Mouse (Mus musculus) CH12.LX (cell line): ENCODE data around the gene Gck. TPM values are rescaled to one million over a fixed set of nuclear protein-coding genes. Genes with fewer than 3 reads are reported as not detected.
A peak's percentile ranks its signal among the peaks of the same experiment; 100 is the strongest.

ENCODE experiments used
- DNase-seq: peaks from one replicate; pipeline ENCODE4 v3.0.0-alpha.2; 2013; ENCODE audit errors: extremely low read depth
- H3K27ac ChIP-seq: 2 replicates; pipeline ENCODE4 v1.5.1; 2012; ENCODE audit warnings: low read depth, mild to moderate bottlenecking, control low read depth, moderate library complexity; ENCODE audit not compliant: insufficient read depth
- H3K27me3 ChIP-seq: replicated peaks from 2 replicates; pipeline ENCODE3; 2012; ENCODE audit warnings: inconsistent platforms
- H3K36me3 ChIP-seq, 2 experiments: replicated peaks in 1 of 2; 2 replicates each; pipeline versions ENCODE3 to v1.6.1; 2012; ENCODE audit warnings: inconsistent platforms in 1 of 2, low read length in 1 of 2, mild to moderate bottlenecking in 1 of 2, mixed read lengths in 1 of 2, moderate library complexity in 1 of 2; ENCODE audit not compliant: control insufficient read depth in 1 of 2, insufficient read depth in 1 of 2
- H3K4me1 ChIP-seq, 2 experiments: 2 replicates each; pipeline ENCODE4 v1.6.1; 2012; ENCODE audit warnings: inconsistent platforms in 1 of 2, moderate library complexity in 1 of 2; ENCODE audit not compliant: insufficient read depth in 2 of 2, control insufficient read depth in 1 of 2
- H3K4me2 ChIP-seq: 2 replicates; pipeline ENCODE4 v1.6.1; 2012; ENCODE audit warnings: low read depth, mild to moderate bottlenecking, control low read depth; ENCODE audit not compliant: poor library complexity, insufficient read depth, severe bottlenecking
- H3K4me3 ChIP-seq, 3 experiments: fragments of 150-350 bp in 1 of 3; sonication (generic) in 1 of 3; replicated peaks in 1 of 3; 2 replicates each; pipeline versions ENCODE3 to v1.5.1; 2011 to 2012; ENCODE audit warnings: low read depth in 2 of 3, low read length in 2 of 3, mild to moderate bottlenecking in 2 of 3, moderate library complexity in 2 of 3, control low read depth in 1 of 3, improper control_type of control experiment in 1 of 3, inconsistent platforms in 1 of 3, mixed read lengths in 1 of 3; ENCODE audit not compliant: poor library complexity in 1 of 3
- H3K79me2 ChIP-seq: replicated peaks from 2 replicates; pipeline ENCODE4 v1.6.1; 2012; ENCODE audit warnings: mild to moderate bottlenecking, moderate library complexity; ENCODE audit not compliant: control insufficient read depth, poor library complexity, insufficient read depth, severe bottlenecking; ENCODE audit errors: extremely low read depth
- H3K9ac ChIP-seq: 2 replicates; pipeline ENCODE4 v1.6.1; 2012; ENCODE audit warnings: low read depth, mild to moderate bottlenecking, control low read depth, moderate library complexity; ENCODE audit not compliant: insufficient read depth
- H3K9me3 ChIP-seq: replicated peaks from 2 replicates; pipeline ENCODE3; 2012; ENCODE audit warnings: low read length, inconsistent platforms, mixed read lengths
- BHLHE40 ChIP-seq: IDR thresholded peaks from 2 replicates; pipeline ENCODE4 v1.6.1; 2011; ENCODE audit warnings: mild to moderate bottlenecking, low read depth, low read length, improper control_type of control experiment
- E2F4 ChIP-seq: IDR thresholded peaks from 2 replicates; pipeline ENCODE4 v1.6.1; 2011; ENCODE audit warnings: low read depth, low read length, improper control_type of control experiment; ENCODE audit not compliant: insufficient replicate concordance
- GABPA ChIP-seq: IDR thresholded peaks from 2 replicates; pipeline ENCODE4 v1.6.1; 2012; ENCODE audit warnings: low read depth, low read length, improper control_type of control experiment, inconsistent platforms; ENCODE audit not compliant: insufficient replicate concordance
- HCFC1 ChIP-seq: IDR thresholded peaks from 2 replicates; pipeline ENCODE4 v1.6.1; 2012; ENCODE audit warnings: low read depth, mild to moderate bottlenecking, inconsistent platforms, low read length, improper control_type of control experiment
- JUN ChIP-seq: IDR thresholded peaks from 2 replicates; pipeline ENCODE4 v1.6.1; 2011; ENCODE audit warnings: low read depth, mild to moderate bottlenecking, low read length, improper control_type of control experiment, moderate library complexity; ENCODE audit not compliant: insufficient read depth
- MAFK ChIP-seq: IDR thresholded peaks from 2 replicates; pipeline ENCODE4 v1.6.1; 2011; ENCODE audit warnings: low read length, improper control_type of control experiment; ENCODE audit not compliant: insufficient replicate concordance
- MAZ ChIP-seq: IDR thresholded peaks from 2 replicates; pipeline ENCODE4 v1.6.1; 2012; ENCODE audit warnings: low read depth, mild to moderate bottlenecking, inconsistent platforms, low read length, improper control_type of control experiment, moderate library complexity
- MEF2A ChIP-seq: IDR thresholded peaks from 2 replicates; pipeline ENCODE4 v1.6.1; 2014; ENCODE audit warnings: low read depth, mild to moderate bottlenecking, inconsistent platforms, low read length, improper control_type of control experiment, borderline replicate concordance
- MXI1 ChIP-seq: IDR thresholded peaks from 2 replicates; pipeline ENCODE4 v1.6.1; 2011; ENCODE audit warnings: mild to moderate bottlenecking, low read depth, low read length, improper control_type of control experiment
- NRF1 ChIP-seq: IDR thresholded peaks from 2 replicates; pipeline ENCODE4 v1.6.1; 2014; ENCODE audit warnings: low read depth, mild to moderate bottlenecking, inconsistent platforms, low read length, improper control_type of control experiment, moderate library complexity
- PAX5 ChIP-seq: IDR thresholded peaks from 2 replicates; pipeline ENCODE4 v1.6.1; 2012; ENCODE audit warnings: low read length, inconsistent platforms, mixed read lengths
- POLR2A ChIP-seq: IDR thresholded peaks from 2 replicates; pipeline ENCODE4 v1.6.1; 2011; ENCODE audit warnings: low read depth, mild to moderate bottlenecking, improper control_type of control experiment, low read length
- RAD21 ChIP-seq: IDR thresholded peaks from 2 replicates; pipeline ENCODE4 v1.6.1; 2011; ENCODE audit warnings: low read depth, mild to moderate bottlenecking, low read length, improper control_type of control experiment, moderate library complexity
- TBP ChIP-seq: conservative IDR thresholded peaks from 2 replicates; pipeline ENCODE4 v1.6.1; 2011; ENCODE audit warnings: low read depth, low read length, improper control_type of control experiment
- USF1 ChIP-seq: IDR thresholded peaks from 2 replicates; pipeline ENCODE4 v1.6.1; 2014; ENCODE audit warnings: low read depth, mild to moderate bottlenecking, inconsistent platforms, low read length, improper control_type of control experiment
- USF2 ChIP-seq: conservative IDR thresholded peaks from 2 replicates; pipeline ENCODE4 v1.6.1; 2011; ENCODE audit warnings: low read depth, low read length, improper control_type of control experiment
- ZC3H11A ChIP-seq: IDR thresholded peaks from 2 replicates; pipeline ENCODE4 v1.6.1; 2012; ENCODE audit warnings: low read depth, mild to moderate bottlenecking, inconsistent platforms, low read length, improper control_type of control experiment
- ZNF384 ChIP-seq: IDR thresholded peaks from 2 replicates; pipeline ENCODE4 v1.6.1; 2012; ENCODE audit warnings: low read depth, low read length, improper control_type of control experiment, inconsistent platforms
- dilution Hi-C: fragments of 300-500 bp; cut with MboI; formaldehyde crosslinking; loops from 2 replicates; pipeline ENCODE4 v1.14.3; 2020; ENCODE audit warnings: low sequenced_read_pairs; ENCODE audit not compliant: extremely low pct_unique_long_range_greater_than_20kb, extremely low pct_ligation_motif_present
- in situ Hi-C: fragments of 300-500 bp; cut with MboI; formaldehyde crosslinking; loops from 3 replicates; pipeline ENCODE4 v1.14.3; 2019; ENCODE audit warnings: low sequenced_read_pairs, low pct_ligation_motif_present, low pct_unique_long_range_greater_than_20kb, mixed read lengths
- polyA plus RNA-seq: library from polyadenylated mRNA; unstranded; fragments of >175 nt; gene quantifications from 2 replicates; pipeline ENCODE4 v1.2.1, GENCODE M21; 2012; ENCODE audit warnings: low read depth; ENCODE audit not compliant: insufficient read length
- total RNA-seq, 2 experiments: library from RNA; depleted of rRNA; stranded (reverse); fragments of 300-350 nt in 1 of 2; fragments of >200 nt in 1 of 2; gene quantifications; 2 replicates each; pipeline ENCODE4 v1.2.3; 2012 to 2014

Gene Gck
- total and polyA plus RNA-seq, 3 experiments, result 0.68 to 1.4 (median 1.0) TPM

GRCm38 (mm10) chr11:5948546-5949250 is 1.2 kb downstream of the Gck start:
- in situ Hi-C loops (no loop called here), dilution Hi-C loops (no loop called here)
- no peaks in the 10 kb centered on the region for H3K27me3 ChIP-seq
- no peak overlapping the region for H3K4me2 ChIP-seq
- no peak for DNase-seq
- H3K9ac ChIP-seq, result no peak overlapping the region
- H3K36me3 ChIP-seq, result no peaks in the 10 kb centered on the region
- H3K27ac ChIP-seq, result no peak overlapping the region
- H3K9me3 ChIP-seq, result no peaks in the 10 kb centered on the region
- H3K79me2 ChIP-seq, result no peaks in the 10 kb centered on the region
- no peak overlapping the region for H3K4me3 ChIP-seq
- TF ChIP-seq HCFC1, result no peak
- TF ChIP-seq MAFK, result peak; percentile 62; the same call in 1 of the 2 replicates
- peaks cover 12 to 38% of the 10 kb centered on the region in 2 experiments for H3K4me1 ChIP-seq

- TF ChIP-seq MAZ (no peak), BHLHE40 (no peak), POLR2A (no peak), USF2 (no peak), TBP (no peak), GABPA (no peak), RAD21 (no peak), E2F4 (no peak), PAX5 (no peak), USF1 (no peak), MEF2A (no peak), JUN (no peak), NRF1 (no peak), ZNF384 (no peak), MXI1 (no peak), ZC3H11A (no peak)
- DNase-seq, result no peak
- Histone ChIP-seq H3K79me2 (no peaks in the 10 kb centered on the region), H3K27me3 (no peaks in the 10 kb centered on the region), H3K9ac (no peak overlapping the region), H3K27ac (no peak overlapping the region), H3K4me2 (no peak overlapping the region), H3K4me3 (no peak overlapping the region), H3K36me3 (no peaks in the 10 kb centered on the region), H3K4me1 (peaks cover 12 to 36% of the 10 kb centered on the region in 2 experiments), H3K9me3 (peaks cover 4% of the 10 kb centered on the region)
- dilution Hi-C loops (no loop called here), in situ Hi-C loops (no loop called here)
Measured at GRCm38 (mm10) chr11:5947796-5948195, 2.1 kb downstream of the Gck start.
